Mouse (Mus musculus) bone marrow, adult 2 months (tissue): ENCODE results near the gene Kirrel3.

Experiments used
- CTCF ChIP-seq: fragments of 200-500 bp; IDR thresholded peaks from 2 replicates; pipeline ENCODE4 v1.5.1; 2011; ENCODE audit warnings: low read length, control low read depth; ENCODE audit not compliant: control insufficient read depth, insufficient read depth
- POLR2A ChIP-seq: fragments of 200-500 bp; IDR thresholded peaks from 2 replicates; pipeline ENCODE4 v1.6.1; 2011; ENCODE audit warnings: low read depth, mild to moderate bottlenecking, control low read depth, low read length, borderline replicate concordance; ENCODE audit not compliant: control insufficient read depth

DNA sequence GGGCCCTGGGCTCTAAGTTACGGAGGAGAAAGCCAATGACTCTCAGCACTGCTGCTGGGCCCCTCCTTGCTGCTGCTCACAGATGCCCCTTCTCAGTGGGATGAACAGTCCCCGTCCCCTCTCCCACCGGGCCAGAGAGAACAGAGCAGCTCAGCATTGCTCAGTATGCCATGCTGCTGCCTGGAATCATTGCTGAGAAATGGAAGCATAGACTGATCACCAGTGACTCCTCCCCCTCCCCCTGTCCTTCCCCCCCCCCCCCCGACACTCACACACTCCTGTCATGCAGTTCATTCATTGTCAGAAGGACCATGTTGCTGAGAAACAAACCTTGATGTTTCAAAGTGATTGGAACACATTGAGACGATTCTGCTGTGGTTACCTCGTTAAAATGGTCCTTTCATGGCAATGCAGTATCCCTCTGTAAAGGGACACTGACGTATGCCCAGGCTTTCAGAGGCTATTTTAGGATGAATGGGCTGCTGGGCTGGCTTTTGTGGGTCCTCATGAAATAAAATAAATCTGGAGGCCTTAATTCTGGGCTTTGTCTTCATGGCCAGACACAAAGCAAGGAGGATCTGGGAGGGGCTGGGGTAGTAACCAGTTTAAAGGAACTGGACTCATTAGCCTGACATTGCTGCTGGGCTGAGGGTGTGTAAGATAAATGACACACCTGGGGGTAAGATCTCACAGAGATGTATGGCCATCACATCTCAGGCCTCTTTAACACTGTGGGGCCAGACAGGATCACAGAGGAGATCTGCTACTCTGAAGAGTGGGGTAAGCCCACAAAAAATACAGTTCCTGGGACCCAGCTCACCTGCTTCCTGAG, 281.3 kb downstream of the Kirrel3 start:
- TF ChIP-seq POLR2A (no peak), CTCF (no peak)
